Mouse (Mus musculus) heart, embryonic 16.5 days (tissue): ENCODE data around the gene Olfr1413. TPM values are rescaled to one million over a fixed set of nuclear protein-coding genes. Genes with fewer than 3 reads are reported as not detected.

ENCODE experiments used
- ATAC-seq: fragments of 200-750 bp; cut with Nextera tagmentation; replicated peaks from 2 replicates; pipeline ENCODE4 v1.8.0; 2017; ENCODE audit warnings: moderate number of reproducible peaks; ENCODE audit not compliant: insufficient read depth, low FRiP score; ENCODE audit errors: extremely low read depth
- H3K27ac ChIP-seq: fragments of 300-500 bp; sonication (generic); 2 replicates; pipeline ENCODE4 v1.5.1; 2014; ENCODE audit warnings: mild to moderate bottlenecking, low read length, control low read depth, moderate library complexity
- H3K27me3 ChIP-seq: fragments of 300-500 bp; sonication (generic); 2 replicates; pipeline ENCODE4 v1.6.1; 2014; ENCODE audit warnings: low read length, mixed read lengths; ENCODE audit not compliant: control insufficient read depth, insufficient read depth
- H3K36me3 ChIP-seq: fragments of 300-500 bp; sonication (generic); 2 replicates; pipeline ENCODE4 v1.6.1; 2014; ENCODE audit not compliant: control insufficient read depth, insufficient read depth
- H3K4me1 ChIP-seq: fragments of 300-500 bp; sonication (generic); 2 replicates; pipeline ENCODE4 v1.6.1; 2014; ENCODE audit warnings: low read length, mixed read lengths; ENCODE audit not compliant: control insufficient read depth, insufficient read depth
- H3K4me2 ChIP-seq: fragments of 300-500 bp; sonication (generic); 2 replicates; pipeline ENCODE4 v1.6.1; 2014; ENCODE audit warnings: low read depth, mild to moderate bottlenecking, control low read depth, low read length
- H3K4me3 ChIP-seq: fragments of 300-500 bp; sonication (generic); 2 replicates; pipeline ENCODE4 v1.5.1; 2014; ENCODE audit warnings: mild to moderate bottlenecking, control low read depth, low read length
- H3K9ac ChIP-seq: fragments of 300-500 bp; sonication (generic); 2 replicates; pipeline ENCODE4 v1.6.1; 2014; ENCODE audit warnings: low read length, control low read depth
- H3K9me3 ChIP-seq: fragments of 300-500 bp; sonication (generic); replicated peaks from 2 replicates; pipeline ENCODE4 v1.6.1; 2016; ENCODE audit warnings: low read length; ENCODE audit not compliant: control insufficient read depth
- WGBS: fragments of 180-500 bp; shearing (Covaris S2); extraction: QIAGEN DNeasy Blood & Tissue Kit; methylation state at CpG from one replicate; pipeline ENCODE4 v1.1.7; 2014; 5-methylcytosine and 5-hydroxymethylcytosine counted together
- polyA plus RNA-seq: library from polyadenylated mRNA; unstranded; fragments of >200 nt; fragmentation: Nextera tagmentation; extraction: Ambion mirVana; gene quantifications from 2 replicates; pipeline ENCODE4 v1.2.1, GENCODE M21; 2015

The Olfr1413 gene
- polyA plus RNA-seq, result not detected in 2 replicates

DNA sequence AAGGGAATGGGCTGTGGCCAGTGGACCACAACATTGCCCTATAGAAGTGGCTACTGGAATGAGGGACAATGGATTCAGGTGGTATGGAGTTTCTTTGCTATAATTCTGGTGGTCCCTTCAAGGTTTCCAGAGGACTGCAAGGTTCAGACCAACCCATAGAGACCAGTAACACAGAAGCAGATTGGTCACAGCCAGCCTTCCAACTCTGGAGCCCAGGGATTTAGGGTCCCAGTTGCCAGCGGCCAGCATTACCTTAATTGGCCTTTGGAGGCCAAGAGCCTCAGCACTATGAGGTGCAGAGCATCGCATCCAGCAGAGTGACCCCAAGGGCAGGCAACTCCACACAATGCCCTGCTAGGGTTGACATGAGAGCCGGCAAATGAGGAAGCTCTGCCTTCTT lies at the start of gene Olfr1413:
Gene Olfr1413, plus strand, starts transcription at position 301 of the 400 bp plus-strand sequence.
- H3K27ac ChIP-seq, result no peak within 1 kb of the TSS
- no peak for ATAC-seq
- H3K4me2 ChIP-seq, result no peak within 1 kb of the TSS
- H3K4me3 ChIP-seq, result no peak within 1 kb of the TSS
- no peak within 1 kb of the TSS for H3K9ac ChIP-seq
- no peaks in the 10 kb centered on the region for H3K36me3 ChIP-seq
- no peaks in the 10 kb centered on the region for H3K27me3 ChIP-seq
- 83% methylated on average over 3 of the region's 3 CpGs for WGBS
- no peaks in the 10 kb centered on the region for H3K4me1 ChIP-seq
- no peaks in the 10 kb centered on the region for H3K9me3 ChIP-seq

- no peak overlapping the region for H3K4me3 ChIP-seq
- no peaks in the 10 kb centered on the region for H3K36me3 ChIP-seq
- no peaks in the 10 kb centered on the region for H3K4me1 ChIP-seq
- WGBS, result 19% methylated on average over 10 of the region's 10 CpGs
- H3K27ac ChIP-seq, result no peak overlapping the region
- H3K4me2 ChIP-seq, result no peak overlapping the region
- H3K27me3 ChIP-seq, result no peaks in the 10 kb centered on the region
- H3K9me3 ChIP-seq, result no peaks in the 10 kb centered on the region
- no peak overlapping the region for H3K9ac ChIP-seq
- ATAC-seq, result no peak
These were observed 49.7 kb upstream of the Olfr1413 start for GRCm38 (mm10) chr1:92521376-92521775.

- Histone ChIP-seq H3K4me2 (no peak overlapping the region), H3K27ac (no peak overlapping the region), H3K9ac (no peak overlapping the region), H3K4me3 (no peak overlapping the region), H3K36me3 (no peaks in the 10 kb centered on the region), H3K9me3 (no peaks in the 10 kb centered on the region), H3K4me1 (no peaks in the 10 kb centered on the region), H3K27me3 (no peaks in the 10 kb centered on the region)
- ATAC-seq, result no peak
- 77% methylated on average over 3 of the region's 3 CpGs for WGBS
These were observed 47.4 kb upstream of the Olfr1413 start for GRCm38 (mm10) chr1:92523764-92524163.

DNA sequence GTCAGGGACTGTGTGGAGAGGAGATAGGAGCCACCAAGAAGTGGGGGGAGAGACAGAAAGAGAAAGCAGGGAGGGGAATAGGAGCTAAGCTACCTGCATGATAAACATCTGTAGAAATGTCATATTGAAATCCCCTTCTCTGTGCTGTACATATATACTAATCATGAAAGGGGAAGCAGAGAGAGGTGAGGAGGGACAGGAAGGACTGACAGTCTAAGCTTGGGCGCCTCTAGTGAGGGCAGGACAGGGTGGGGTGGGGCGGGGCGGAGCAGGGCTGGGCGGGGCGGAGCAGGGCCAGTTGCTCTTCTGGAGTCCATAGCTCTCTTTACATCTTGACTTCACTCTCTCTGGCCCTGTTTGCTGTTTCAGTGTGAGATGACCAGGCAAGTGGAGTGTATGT lies 34.1 kb upstream of the Olfr1413 start:
- ATAC-seq, result no peak
- H3K27ac ChIP-seq, result no peak overlapping the region
- WGBS, result 36% methylated on average over 5 of the region's 5 CpGs

GRCm38 (mm10) chr1:92539071-92539470 lies 32.1 kb upstream of the Olfr1413 start:
- Histone ChIP-seq H3K9me3 (no peaks in the 10 kb centered on the region), H3K9ac (no peak overlapping the region), H3K36me3 (no peaks in the 10 kb centered on the region), H3K27me3 (no peaks in the 10 kb centered on the region), H3K4me3 (no peak overlapping the region), H3K4me2 (no peak overlapping the region), H3K4me1 (no peaks in the 10 kb centered on the region), H3K27ac (no peak overlapping the region)
- 32% methylated on average over 2 of the region's 2 CpGs for WGBS
- no peak for ATAC-seq

More for the DNA sequence above, 34.1 kb upstream of the Olfr1413 start:
- H3K4me2 ChIP-seq, result no peak overlapping the region
- no peak overlapping the region for H3K9ac ChIP-seq
- H3K9me3 ChIP-seq, result no peaks in the 10 kb centered on the region
- no peaks in the 10 kb centered on the region for H3K36me3 ChIP-seq
- H3K27me3 ChIP-seq, result no peaks in the 10 kb centered on the region
- no peak overlapping the region for H3K4me3 ChIP-seq
- no peaks in the 10 kb centered on the region for H3K4me1 ChIP-seq

DNA sequence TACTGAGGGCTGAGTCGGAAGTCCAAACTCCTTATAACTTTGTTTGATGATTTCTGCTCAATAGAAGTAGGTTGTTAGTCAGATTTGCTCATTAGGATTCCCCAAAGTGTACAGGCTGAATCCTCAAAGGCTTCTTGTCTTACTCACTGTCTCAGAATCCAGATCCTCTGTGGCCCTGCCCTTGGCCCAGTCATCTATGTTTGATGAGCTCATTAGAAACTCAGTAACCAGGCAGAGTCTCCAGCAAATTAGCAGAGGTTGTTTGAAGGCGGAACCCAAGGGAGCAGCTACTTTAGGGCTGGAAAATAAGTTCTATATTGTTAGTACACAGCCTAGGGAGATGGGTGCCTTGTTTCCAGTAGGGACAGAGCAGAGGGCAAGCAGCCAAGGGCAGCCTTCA lies 25.2 kb upstream of the Olfr1413 start:
- Histone ChIP-seq H3K27me3 (no peaks in the 10 kb centered on the region), H3K4me3 (no peak overlapping the region), H3K27ac (no peak overlapping the region), H3K9me3 (no peaks in the 10 kb centered on the region), H3K36me3 (no peaks in the 10 kb centered on the region), H3K9ac (no peak overlapping the region), H3K4me2 (no peak overlapping the region), H3K4me1 (no peaks in the 10 kb centered on the region)
- ATAC-seq, result no peak
- 78% methylated on average over 2 of the region's 2 CpGs for WGBS

DNA sequence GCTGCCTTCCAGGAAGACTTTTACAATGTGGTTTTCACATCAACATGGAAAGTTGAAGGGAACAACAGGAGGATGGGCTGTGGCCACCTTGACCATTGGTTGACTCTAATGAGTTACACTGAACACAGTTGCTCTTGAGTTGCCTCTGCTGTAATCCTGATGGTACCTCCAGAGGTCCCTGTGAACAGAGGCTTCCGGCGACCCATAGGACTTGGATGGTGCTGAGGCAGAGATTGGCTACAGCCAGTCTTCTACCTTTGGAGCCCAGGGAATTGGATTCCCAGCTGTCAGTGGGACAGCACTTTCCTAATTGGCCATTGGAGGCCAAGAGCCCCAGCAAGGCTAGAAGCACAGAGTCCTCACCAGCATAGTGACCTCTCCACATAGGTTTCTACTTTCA lies 14.4 kb downstream of the Olfr1413 start, which contains the start of gene Olfr1412:
Gene Olfr1412, plus strand, starts transcription at position 301 of the 400 bp plus-strand sequence.
- no peak for ATAC-seq
- no peaks in the 10 kb centered on the region for H3K27me3 ChIP-seq
- no peak within 1 kb of the TSS for H3K9ac ChIP-seq
- 77% methylated on average over 2 of the region's 2 CpGs for WGBS
- peaks cover 7% of the 10 kb centered on the region for H3K9me3 ChIP-seq
- no peak within 1 kb of the TSS for H3K27ac ChIP-seq
- no peaks in the 10 kb centered on the region for H3K4me1 ChIP-seq
- no peak within 1 kb of the TSS for H3K4me2 ChIP-seq
- no peaks in the 10 kb centered on the region for H3K36me3 ChIP-seq
- H3K4me3 ChIP-seq, result no peak within 1 kb of the TSS

GRCm38 (mm10) chr1:92594111-92594510 lies 23.0 kb downstream of the Olfr1413 start, which contains the start of gene Olfr1411:
Olfr1411 (plus strand) TSS chr1:92594411.
- H3K4me3 ChIP-seq, result no peak within 1 kb of the TSS
- H3K27ac ChIP-seq, result no peak within 1 kb of the TSS

DNA sequence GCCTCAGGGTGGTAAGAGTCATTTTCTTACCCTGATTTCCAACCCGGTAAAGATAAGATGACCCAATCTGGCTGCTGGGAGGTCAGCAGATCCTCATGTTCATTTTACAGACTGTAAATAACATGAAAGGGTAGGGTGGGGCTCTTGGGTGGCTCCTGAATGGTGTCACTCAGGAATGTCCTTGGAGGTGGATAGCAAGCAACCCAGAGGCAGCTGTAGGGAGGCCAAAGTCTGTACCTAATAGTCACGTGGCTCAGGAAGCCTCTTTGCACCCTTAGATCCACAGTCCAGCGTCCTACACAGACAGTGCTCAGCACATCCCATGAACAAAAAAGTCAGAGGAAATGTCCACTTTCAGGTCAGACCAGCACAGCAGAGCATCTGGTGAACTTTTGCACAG lies 24.9 kb downstream of the Olfr1413 start:
- Histone ChIP-seq H3K36me3 (no peaks in the 10 kb centered on the region), H3K27ac (no peak overlapping the region), H3K4me2 (no peak overlapping the region), H3K4me1 (no peaks in the 10 kb centered on the region), H3K9ac (no peak overlapping the region), H3K27me3 (no peaks in the 10 kb centered on the region), H3K4me3 (no peak overlapping the region), H3K9me3 (no peaks in the 10 kb centered on the region)
- 66% methylated on average over 3 of the region's 3 CpGs for WGBS
- ATAC-seq, result no peak

More at GRCm38 (mm10) chr1:92594111-92594510, 23.0 kb downstream of the Olfr1413 start, which contains the start of gene Olfr1411:
- H3K9me3 ChIP-seq, result no peaks in the 10 kb centered on the region
- ATAC-seq, result no peak
- H3K9ac ChIP-seq, result no peak within 1 kb of the TSS
- H3K4me1 ChIP-seq, result no peaks in the 10 kb centered on the region
- H3K27me3 ChIP-seq, result no peaks in the 10 kb centered on the region
- no peak within 1 kb of the TSS for H3K4me2 ChIP-seq
- no peaks in the 10 kb centered on the region for H3K36me3 ChIP-seq
